Mouse (Mus musculus) kidney, adult 9 months (tissue): ENCODE measurements around the gene Matn1.

Experiments used
- DNase-seq: peaks from one replicate; pipeline ENCODE4 v3.0.0; 2022

Gene Matn1

GRCm38 (mm10) chr4:130944112-130944511 is at the start of gene Matn1:
Gene Matn1, plus strand, starts transcription at chr4:130944385.
- DNase-seq: no peak

GRCm38 (mm10) chr4:130895701-130896100 is 48.5 kb upstream of the Matn1 start:
- DNase-seq: no peak

GRCm38 (mm10) chr4:130896372-130896771 is 47.8 kb upstream of the Matn1 start:
- DNase-seq: peak; percentile 36

- DNase-seq: no peak
Measured at GRCm38 (mm10) chr4:130899383-130899781, 44.8 kb upstream of the Matn1 start.

- DNase-seq: peak; percentile 38
Measured at GRCm38 (mm10) chr4:130899782-130900427, 44.3 kb upstream of the Matn1 start.

- no peak for DNase-seq
Measured at GRCm38 (mm10) chr4:130900746-130901145, 43.4 kb upstream of the Matn1 start.

- no peak for DNase-seq
Measured at GRCm38 (mm10) chr4:130902289-130902781, 41.9 kb upstream of the Matn1 start.

GRCm38 (mm10) chr4:130905025-130905424 is 39.2 kb upstream of the Matn1 start:
- DNase-seq: no peak

GRCm38 (mm10) chr4:130905882-130906281 is 38.3 kb upstream of the Matn1 start:
- no peak for DNase-seq

GRCm38 (mm10) chr4:130906296-130906695 is 37.9 kb upstream of the Matn1 start:
- DNase-seq: peak; percentile 15

- DNase-seq: no peak
Measured at GRCm38 (mm10) chr4:130907200-130908069, 36.8 kb upstream of the Matn1 start.

GRCm38 (mm10) chr4:130908133-130908532 is 36.1 kb upstream of the Matn1 start:
- no peak for DNase-seq

GRCm38 (mm10) chr4:130909167-130909874 is 34.9 kb upstream of the Matn1 start:
- no peak for DNase-seq

- no peak for DNase-seq
Measured at GRCm38 (mm10) chr4:130910666-130911065, 33.5 kb upstream of the Matn1 start.

GRCm38 (mm10) chr4:130912626-130913025 is 31.6 kb upstream of the Matn1 start:
- DNase-seq: no peak

GRCm38 (mm10) chr4:130913077-130913476 is 31.1 kb upstream of the Matn1 start, which contains the start of gene Laptm5:
Gene Laptm5, plus strand, starts transcription at chr4:130913125.
- DNase-seq: peak; percentile 15

- no peak for DNase-seq
Measured at GRCm38 (mm10) chr4:130913511-130913910, 30.7 kb upstream of the Matn1 start.

- DNase-seq: no peak
Measured at GRCm38 (mm10) chr4:130914011-130914410, 30.2 kb upstream of the Matn1 start.

- DNase-seq: no peak
Measured at GRCm38 (mm10) chr4:130914527-130914926, 29.7 kb upstream of the Matn1 start.

GRCm38 (mm10) chr4:130915006-130915667 is 29.0 kb upstream of the Matn1 start:
- no peak for DNase-seq

GRCm38 (mm10) chr4:130915668-130916035 is 28.5 kb upstream of the Matn1 start:
- no peak for DNase-seq

GRCm38 (mm10) chr4:130916639-130917038 is 27.5 kb upstream of the Matn1 start:
- no peak for DNase-seq

- DNase-seq: no peak
Measured at GRCm38 (mm10) chr4:130917564-130917963, 26.6 kb upstream of the Matn1 start.
